Mouse (Mus musculus) liver, embryonic 14.5 days (tissue): Measurements from ENCODE around the gene Cpsf6.

Source experiments
- CTCF ChIP-seq: IDR thresholded peaks from 2 replicates; pipeline ENCODE4 v1.5.1; 2016; ENCODE audit warnings: antibody characterized with exemption, low read depth, control low read depth
- EP300 ChIP-seq: IDR thresholded peaks from 2 replicates; pipeline ENCODE4 v1.6.1; 2016; ENCODE audit warnings: antibody characterized with exemption, low read depth

GRCm38 (mm10) chr10:117330521-117330920 is 49.3 kb downstream of the Cpsf6 start:
- peak; percentile 42; the same call in 1 of the 2 replicates for TF ChIP-seq CTCF
- no peak for TF ChIP-seq EP300
